Mouse (Mus musculus) cerebellum, postnatal 14 days (tissue): ENCODE results near the gene Trpm3.

Experiments used
- DNase-seq, 2 experiments: peaks; one replicate each; pipeline ENCODE4 v3.0.0; 2021; ENCODE audit warnings: mixed read lengths in 2 of 2

Gene Trpm3

GRCm38 (mm10) chr19:22138590-22139421, at the start of gene Trpm3:
Gene Trpm3 (plus strand): TSS chr19:22139046.
- DNase-seq: peak; percentile 76 to 83

DNA sequence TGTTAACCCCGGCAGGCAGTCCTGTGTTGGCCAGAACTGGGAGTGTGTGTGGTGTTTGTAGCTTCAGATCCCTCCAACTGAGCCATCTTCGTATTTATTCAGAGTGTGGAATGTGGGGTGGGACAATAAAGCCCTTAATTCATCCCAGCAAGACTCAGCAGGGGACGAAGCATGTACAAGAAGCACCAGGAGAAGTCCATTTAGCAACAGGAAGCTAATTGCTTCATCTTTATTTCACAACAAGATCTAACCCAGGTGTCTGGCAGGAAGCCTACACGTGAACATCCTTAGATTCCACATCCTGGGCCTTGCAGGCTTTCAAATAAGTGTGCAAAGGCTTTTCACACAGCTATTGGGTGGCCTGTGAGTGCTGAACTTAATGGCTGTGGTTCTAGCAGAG, 38.3 kb upstream of the Trpm3 start:
- no peak for DNase-seq

GRCm38 (mm10) chr19:22103865-22104264, 35.0 kb upstream of the Trpm3 start:
- no peak for DNase-seq

DNA sequence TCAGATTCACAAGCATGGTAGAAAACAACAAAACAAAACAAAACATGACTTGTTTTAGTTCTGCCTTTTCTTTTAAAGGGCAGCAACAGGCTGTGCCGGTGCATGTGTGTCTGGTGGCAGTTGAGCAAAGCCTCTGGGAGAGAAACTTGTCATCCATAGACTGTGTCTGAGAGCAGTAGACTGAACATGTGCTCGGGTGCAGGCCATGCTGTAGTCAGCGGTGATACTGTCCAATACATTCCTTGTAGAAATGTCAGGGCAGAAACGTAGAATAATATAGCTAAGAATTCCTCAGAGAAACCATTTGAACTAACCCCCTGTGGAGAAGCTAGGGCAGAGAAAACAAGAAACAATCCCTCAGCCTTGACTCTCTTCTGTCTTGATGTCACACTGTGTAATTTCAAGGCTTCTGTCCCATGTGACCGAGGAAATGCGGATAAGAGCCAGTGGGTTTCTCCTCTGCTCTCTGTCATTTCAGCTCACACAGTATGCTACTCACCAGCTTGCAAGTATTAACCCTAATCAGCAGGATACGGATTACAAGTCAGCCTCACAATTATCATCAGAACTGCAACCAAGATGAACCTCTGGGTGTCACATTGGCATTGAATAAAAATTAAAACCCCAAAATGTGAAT, 33.9 kb upstream of the Trpm3 start:
- no peak for DNase-seq

- DNase-seq: no peak
Observed at GRCm38 (mm10) chr19:22105648-22106047, 33.2 kb upstream of the Trpm3 start.

DNA sequence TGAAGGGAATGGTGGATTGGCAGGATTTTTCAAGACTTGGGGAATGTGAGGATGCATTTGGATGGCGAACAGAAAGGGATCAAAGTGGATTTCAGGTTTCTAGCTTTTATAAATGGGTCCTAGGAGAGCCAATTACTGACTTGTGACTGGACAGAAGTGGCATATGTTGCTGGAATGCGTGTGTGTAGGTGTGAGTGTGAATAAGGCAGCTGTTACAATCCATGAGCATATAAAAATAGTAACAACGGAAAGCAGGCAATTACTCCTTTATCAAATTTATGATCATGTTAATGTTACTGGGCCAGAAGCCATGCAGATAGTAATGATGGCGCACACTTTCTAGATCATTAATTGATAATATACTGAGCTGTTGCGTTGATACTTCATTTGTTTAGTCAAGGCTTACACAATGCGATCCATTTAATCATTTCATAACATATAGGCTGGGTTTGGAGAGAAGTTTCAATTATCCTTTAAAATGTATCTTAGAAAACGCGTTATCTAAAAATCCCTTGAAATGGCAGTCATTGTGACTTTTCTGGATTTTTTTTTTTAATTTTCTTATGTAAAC, 29.9 kb upstream of the Trpm3 start:
- DNase-seq: no peak

GRCm38 (mm10) chr19:22120976-22121375, 17.9 kb upstream of the Trpm3 start:
- DNase-seq: peak; percentile 30 to 55

- DNase-seq: no peak
Observed at GRCm38 (mm10) chr19:22121631-22122030, 17.2 kb upstream of the Trpm3 start.

GRCm38 (mm10) chr19:22132626-22133025, 6.2 kb upstream of the Trpm3 start:
- DNase-seq: peak; percentile 69 to 76

- no peak for DNase-seq
Observed at GRCm38 (mm10) chr19:22178549-22178948, 39.7 kb downstream of the Trpm3 start.

DNA sequence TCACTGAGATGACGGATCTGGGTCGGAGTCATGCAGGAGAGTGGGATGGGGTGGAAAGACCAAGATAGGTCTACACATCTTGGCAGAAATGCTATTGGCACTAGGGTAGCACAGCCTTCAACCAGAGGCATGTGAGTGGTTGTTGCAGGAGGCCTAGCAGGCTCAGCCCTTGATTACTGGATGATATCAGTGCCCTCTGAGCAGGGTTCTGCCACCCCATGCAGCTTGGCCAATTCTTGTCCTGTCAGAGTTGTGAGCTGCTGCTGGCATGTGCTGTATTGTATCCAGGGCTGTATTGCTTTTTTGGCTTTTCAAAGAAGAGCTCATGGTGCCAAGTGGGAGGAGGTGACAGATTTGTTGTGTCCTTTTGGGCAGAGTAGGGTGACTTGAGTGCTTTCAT, 40.2 kb downstream of the Trpm3 start:
- peak; percentile 14 to 18 for DNase-seq

GRCm38 (mm10) chr19:22180136-22180535, 41.3 kb downstream of the Trpm3 start:
- no peak for DNase-seq

GRCm38 (mm10) chr19:22189716-22190115, 50.9 kb downstream of the Trpm3 start:
- no peak for DNase-seq

- DNase-seq: no peak
Observed at GRCm38 (mm10) chr19:22222520-22222919, 83.7 kb downstream of the Trpm3 start.

DNA sequence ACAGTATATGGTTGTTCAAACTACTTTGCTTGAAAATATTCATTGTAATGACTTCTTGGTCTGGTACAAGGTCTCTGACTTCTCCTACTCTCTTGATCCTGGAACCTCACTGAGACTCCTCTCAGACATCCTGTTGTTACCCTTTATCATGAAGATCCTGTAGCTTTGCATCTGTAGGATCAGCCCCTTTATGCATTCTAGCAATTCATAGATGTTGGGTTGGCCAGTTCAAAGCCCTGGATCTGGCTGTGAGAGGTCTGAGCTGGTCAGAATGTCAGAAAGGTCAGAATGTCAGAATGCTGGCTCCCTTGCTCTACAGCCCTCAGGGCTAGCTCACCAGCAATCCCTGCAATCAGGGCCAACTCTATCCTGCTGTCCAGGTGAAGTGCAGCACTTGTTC, 95.3 kb downstream of the Trpm3 start:
- DNase-seq: no peak

DNA sequence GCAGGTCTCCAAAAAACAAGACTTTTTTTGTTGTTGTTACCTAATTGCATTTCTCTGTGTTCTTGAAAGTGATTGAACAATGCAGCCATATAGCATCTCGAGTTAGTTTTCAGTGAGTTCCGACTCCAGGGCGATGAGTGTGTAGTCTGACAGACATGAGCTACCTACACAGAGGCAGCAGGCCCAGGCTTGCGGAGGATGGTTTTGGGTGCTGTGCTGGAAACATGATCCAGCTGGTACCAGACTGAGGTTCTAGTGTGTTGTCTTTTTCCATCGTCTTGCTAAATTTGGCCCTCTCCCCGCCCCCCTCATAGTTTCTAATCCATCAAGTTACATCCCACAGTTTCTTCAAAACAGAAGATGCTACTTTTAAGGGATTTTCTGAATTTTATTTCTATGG, 110.2 kb downstream of the Trpm3 start:
- no peak for DNase-seq

DNA sequence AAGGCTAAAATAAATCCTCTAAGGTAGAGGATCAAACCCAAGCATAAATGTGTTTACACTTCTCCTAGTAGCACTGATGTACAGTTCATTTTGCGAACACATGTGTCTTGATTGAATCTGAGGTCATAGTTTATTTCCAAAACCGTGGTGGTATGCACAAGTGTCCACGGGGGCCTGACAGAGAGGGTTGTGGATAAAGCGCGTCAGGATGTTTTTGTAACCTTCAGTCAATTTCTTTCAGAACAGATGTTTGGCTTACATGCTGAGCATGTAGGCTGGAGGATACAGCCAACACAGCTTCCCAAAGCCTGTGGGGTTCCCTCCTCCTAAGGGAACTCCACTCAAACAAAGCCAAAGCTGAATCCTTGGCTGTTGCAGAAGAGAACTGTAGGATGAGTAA, 134.1 kb downstream of the Trpm3 start:
- DNase-seq: no peak

DNA sequence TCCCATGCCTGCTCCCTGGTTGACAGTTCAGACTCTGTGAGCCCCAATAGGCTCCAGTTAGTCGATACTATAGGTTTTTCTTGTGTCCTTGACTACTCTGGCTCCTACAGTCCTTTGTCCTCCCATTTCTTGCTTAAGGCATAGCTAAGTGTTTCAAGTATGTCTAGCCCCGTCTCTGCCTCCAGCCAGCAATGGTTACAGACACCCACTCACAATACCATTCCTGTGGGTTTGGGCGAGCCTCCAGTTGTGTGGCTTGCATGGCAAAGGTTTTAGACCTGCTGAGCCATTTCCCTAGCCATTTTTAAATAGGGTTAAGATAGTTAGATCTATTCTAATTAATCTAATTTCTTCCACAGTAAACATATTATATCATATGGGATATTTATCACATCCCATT, 145.8 kb downstream of the Trpm3 start:
- DNase-seq: no peak

DNA sequence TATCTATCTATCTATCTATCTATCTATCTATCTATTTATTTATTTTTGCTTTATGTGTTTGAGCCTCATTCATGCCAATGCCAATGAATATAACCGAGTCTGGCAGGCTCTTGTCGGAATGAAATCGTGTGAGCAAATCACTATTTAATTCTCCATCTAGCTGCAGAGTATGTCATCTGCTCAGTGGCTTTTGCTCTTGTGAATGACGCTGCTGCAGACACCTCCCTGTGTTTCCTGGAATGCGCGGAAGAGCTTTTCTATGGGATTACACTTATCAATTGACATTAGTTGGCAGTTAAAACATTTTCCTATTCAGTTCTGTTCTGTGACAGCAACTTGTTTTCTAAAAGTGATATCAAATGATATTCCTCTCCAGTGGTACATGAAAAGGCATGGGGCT, 153.8 kb downstream of the Trpm3 start:
- no peak for DNase-seq

DNA sequence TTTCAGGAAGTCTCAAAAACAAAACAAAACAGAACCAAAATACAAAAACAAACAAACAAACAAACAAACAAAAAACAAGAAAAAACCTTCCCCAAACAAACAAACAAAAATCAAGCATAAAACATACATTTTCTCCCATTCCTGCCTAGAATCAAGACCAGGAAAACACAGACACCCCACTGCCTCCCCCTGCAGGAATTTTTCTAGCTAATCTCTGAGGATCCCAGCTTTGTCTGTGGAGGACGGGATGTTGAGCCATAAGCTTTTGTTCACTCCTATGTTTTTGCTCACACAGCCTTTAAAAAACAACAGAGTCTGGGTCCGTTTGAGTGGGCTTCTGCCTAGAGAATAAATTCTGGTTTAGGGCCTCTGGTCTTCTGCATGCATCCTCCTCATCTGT, 162.1 kb downstream of the Trpm3 start:
- DNase-seq: peak in 1 of 2 experiments; percentile 16

- peak; percentile 81 to 82 for DNase-seq
Observed at GRCm38 (mm10) chr19:22303021-22303951, 164.4 kb downstream of the Trpm3 start.

DNA sequence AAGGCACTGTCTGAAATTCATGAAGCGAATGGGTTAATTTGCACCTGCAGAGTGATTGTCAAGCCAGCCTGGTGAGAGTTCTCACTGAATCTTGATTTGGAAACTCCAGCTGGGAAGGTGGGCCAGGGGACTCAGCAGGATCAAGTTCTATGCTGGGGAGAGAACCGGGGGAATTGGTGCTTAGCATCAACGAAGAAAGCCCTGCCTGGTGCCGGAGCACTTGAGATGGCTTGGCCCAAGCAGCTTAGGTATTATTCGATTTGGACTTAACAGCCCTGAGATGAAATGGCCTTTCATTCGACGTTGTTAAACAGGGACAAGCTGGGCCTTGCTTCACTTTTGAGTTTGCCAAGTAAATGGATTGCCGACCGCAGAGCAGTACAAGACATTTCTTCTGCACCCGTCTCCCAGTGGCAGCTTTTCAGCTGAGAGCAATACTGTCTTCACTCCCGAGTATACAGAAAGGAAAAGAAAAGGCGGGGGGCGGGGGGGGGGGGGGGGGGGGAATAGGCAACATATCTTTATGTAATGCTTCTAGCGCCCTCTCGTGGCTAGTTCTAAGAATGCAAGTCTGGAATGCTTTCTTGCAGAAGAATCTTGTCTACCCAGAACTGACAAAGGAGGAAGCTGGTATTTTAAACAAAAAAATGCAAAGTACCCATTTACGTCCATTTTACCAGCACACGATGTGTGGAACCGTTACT, 165.3 kb downstream of the Trpm3 start:
- DNase-seq: peak; percentile 94 to 99
